Mouse (Mus musculus) CD4-positive helper T cell, adult 2 months (primary cell): ENCODE results near the gene Trmt1.

Experiments
- DNase-seq: peaks from one replicate; pipeline ENCODE4 v3.0.0-alpha.2; 2012; ENCODE audit warnings: low read depth, missing footprints, low spot score

Trmt1 gene

DNA sequence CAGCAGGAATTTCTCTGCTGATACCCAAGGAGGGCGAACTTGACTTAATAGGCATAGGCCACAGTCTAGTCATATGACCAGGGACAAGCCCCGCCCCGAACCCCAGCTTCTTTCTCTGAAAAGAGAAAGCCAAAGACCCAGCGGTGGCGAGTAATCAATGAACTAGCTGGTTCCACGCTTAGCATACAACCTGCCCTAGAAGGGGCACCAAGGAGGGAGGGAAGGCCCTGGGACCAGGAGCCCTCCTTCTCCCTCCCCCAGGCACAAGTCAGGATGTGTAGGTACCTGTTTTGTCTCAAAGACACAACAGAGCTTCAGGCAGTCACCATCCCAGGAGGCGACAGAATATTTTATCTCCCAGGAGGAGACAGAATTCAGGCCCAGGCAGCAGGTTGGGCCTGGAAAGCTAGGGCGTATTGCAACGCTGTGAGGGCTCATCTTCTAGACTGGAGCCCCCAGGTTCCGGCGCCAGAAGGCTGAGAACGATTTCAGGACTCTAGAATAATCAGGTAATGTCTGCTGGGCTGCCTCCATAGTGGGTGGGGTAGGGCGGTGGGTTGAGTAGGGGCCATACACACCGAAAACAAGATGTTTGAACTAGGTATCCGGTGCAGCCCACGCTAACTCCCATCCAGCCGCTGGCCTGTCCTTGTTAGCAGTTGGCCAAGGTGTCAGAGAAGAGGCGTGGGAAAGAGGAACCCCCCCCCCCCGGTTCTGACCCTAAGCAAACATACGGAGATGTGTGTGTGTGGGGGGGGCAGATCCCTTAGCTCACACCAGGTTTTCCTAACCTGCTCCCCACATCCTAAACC is at the start of gene Trmt1:
Gene Trmt1, plus strand, starts transcription at position 117 of the 812 bp plus-strand sequence.
- peak; percentile 55 for DNase-seq

DNA sequence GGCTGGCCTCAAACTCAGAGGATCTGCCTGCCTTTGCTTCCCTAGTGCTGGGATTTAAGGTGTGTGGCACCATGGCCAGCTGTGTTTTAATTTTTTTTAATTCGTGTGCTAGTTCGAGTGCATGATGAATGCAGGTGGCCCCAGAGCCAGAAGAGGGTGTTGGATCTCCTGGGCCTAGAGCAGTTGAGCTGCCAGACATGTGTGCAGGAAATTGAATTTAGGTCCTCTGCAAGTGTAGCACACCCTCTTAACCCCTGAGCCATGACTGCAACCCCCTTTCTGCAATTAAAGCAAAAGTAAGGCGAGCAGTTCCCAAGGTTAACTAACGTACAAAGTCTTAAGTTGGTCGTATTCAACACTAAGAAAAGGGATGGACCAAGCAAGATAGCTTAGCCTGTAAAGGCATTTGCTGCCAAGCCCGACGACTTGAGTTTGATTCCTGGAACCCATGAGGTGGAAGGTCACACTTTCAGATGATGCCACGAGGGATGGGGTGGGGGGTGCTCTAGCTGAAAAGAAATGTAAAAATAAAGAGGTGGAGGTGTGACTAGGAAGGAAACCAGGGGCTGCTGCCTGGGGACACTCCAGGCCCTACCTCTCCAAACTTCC is 48.1 kb upstream of the Trmt1 start:
- peak; percentile 25 for DNase-seq

DNA sequence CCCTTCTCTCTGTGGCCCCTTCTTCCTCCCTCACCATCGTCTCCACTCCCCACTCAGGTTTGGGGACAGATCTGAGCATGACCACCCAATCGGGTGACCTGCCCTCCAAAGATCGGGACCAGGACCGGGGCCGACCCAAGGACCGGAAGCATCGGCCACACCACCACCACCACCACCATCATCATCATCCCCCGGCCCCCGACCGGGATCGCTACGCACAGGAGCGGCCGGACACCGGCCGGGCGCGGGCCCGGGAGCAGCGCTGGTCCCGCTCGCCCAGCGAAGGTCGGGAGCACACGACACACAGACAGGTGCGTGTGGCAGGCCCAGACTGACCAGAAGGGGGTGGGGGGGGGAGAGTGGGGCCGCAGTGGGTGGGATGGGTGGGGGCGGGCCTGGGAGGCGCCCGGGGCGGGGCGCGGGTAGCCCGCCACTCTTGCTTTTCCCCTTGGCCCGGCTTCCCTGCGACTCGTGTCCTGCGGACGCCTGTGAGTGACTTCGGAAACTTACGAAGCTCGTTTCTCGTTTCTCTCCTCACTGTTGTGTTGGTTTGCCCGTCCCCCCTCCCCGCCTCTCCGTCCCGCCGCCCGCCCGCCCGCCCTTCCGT is 47.4 kb upstream of the Trmt1 start:
- DNase-seq, result peak; percentile 38

DNA sequence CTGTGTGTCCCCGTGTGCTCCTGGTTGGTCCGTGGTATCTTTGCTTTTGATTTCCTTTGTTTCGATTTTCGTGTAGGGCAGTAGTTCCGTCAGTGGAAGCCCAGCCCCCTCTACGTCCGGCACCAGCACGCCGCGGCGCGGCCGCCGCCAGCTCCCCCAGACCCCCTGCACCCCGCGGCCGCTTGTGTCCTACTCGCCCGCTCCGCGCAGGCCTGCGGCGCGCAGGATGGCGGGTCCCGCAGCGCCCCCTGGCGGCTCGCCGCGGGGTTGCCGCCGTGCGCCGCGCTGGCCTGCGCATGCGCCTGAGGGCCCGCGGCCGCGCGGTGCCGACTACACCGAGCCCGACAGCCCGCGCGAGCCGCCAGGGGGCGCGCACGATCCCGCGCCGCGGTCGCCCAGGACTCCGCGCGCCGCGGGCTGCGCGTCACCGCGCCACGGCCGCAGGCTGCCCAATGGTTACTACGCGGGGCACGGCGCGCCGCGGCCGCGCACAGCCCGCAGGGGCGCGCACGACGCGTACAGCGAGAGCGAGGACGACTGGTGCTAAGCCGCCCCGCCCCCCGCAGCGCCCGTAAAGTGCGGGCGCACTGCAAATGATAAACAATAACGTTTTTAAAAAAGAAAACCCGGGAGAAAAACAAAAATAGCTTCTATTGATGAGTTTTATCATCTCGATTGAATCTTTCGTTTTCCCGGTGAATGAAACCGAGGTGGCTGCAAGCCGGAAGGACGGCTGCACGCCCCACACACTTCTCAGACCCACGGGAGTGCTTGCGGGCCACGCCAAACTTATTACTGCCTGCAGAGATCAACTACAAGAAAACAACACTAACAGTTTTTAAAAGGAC is 46.7 kb upstream of the Trmt1 start:
- peak; percentile 95 for DNase-seq

DNA sequence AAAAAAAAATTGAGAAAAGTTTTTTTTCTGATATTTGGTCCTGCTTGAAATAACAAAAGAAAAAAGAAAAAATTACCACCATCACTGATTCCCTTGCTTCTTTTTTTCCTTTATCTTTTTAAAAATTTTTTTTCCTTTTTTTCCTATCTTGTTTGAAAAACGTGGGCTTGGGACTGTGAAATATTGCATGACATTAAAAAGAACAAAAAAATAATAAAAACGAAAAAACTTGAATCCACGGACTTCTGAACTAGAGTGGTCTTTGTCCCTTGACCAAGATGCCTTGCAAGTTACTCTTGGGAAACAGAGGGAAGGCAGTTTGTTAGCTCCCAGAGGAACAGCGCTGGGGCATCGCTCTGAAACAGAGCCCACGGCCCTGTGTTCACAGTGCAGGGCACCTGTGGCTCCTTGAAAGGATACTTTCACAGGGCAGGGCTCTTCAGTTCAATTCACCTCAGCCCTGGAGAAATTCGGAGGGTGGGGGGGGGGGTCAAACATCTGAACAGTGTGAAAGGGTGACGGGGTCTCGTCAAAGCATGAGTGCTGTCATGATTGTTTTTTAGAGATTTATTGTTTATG is 46.0 kb upstream of the Trmt1 start:
- no peak for DNase-seq

DNA sequence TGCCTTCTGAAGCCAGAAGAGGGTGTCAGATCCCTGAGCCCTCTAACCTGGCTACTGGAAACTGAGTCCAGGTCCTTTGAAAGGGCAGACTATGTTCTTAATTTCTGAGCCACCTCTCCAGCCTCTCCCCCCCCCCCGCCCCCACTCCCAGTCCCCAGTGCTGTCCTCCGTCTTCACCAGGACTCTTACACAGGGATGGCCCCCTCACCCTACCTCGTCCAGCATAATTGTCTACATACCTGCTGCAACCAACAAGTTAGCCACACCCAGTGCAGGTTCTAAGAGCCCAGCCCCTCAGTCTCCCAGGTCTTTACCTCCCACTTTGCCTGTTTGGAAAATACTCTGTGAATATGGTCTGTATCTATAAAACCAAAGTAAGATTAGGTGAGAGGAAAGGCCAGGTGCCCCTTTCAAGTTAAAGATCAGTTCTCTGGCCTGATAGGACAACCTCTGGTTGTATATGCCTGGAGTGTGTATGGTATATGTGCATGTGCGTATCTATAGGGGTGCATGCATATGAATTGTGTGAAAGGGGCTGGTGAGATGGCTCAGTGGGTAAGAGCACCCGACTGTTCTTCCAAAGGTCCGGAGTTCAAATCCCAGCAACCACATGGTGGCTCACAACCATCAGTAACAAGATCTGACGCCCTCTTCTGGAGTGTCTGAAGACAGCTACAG is 45.4 kb upstream of the Trmt1 start:
- DNase-seq, result peak; percentile 13

DNA sequence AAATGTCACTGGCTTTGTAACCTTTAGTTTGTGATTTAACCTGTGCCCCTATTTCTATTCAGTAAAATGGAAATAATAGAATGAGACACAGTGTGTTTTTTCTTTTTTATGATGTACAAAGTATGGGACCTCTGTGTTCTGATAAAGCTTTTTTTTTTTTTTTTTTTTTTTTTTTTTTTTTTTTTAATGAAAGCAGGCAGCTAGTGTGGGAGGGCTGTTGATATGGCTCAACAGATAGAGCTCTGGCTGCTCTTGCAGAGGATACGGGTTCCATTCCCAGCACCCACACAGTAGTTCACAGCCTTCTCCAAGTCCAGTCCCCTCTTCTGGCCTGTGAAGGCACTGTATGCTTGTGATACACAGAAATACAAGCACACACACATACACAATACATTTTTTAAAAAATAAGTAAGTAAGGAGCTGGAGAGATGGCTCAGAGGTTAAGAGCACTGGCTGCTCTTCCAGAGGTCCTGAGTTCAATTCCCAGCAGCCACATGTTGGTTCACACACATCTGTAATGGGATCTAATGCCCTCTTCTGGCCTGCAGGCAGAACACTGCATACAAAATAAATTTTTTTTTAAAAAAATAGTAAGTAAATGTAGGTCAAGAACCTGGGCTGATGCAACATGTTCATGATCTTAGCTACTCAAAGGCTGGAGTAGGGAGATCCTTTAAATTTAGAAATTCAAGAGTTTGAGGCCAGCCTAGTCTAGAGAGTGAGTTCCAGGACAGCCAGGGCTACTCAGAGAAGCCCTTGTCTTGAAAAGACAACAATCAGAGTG is 44.3 kb upstream of the Trmt1 start:
- peak; percentile 14 for DNase-seq

DNA sequence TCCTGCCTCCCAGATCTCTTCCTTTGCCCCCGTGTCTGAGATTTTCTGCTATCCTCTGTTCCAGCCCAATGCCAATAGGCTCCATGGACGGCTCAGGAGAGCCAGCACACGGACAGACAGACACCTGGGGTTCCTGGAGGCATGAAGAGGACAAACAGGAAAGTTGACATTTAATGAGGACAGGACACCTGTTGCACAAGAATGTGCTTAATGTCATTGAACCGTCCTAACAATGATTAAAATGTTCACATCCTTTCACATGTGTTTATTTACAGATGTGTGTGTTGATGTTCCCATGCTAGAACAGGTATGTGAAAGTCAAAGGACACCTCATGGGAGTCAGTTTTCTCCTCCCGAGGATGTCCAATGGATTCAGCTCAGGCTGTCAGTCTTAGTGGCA is 43.1 kb upstream of the Trmt1 start:
- peak; percentile 0 for DNase-seq

DNA sequence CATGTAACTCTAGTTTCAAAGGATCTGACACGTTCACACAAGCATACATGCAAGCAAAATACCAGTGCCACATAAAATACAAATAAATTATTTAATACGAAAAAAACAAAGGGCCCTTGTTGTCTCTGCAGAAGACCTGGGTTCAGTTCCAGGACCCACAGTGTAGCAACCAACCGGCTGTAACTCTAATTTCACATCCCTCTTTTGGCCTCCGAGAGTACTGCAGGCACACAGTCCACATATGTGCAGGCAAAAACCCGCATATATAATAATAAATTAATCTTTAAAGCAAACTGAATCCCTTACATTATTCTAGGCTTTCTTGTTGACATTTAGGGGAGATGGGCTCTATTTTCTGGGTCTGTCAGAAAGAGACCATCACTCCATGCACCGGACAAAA is 39.3 kb upstream of the Trmt1 start:
- DNase-seq, result no peak

DNA sequence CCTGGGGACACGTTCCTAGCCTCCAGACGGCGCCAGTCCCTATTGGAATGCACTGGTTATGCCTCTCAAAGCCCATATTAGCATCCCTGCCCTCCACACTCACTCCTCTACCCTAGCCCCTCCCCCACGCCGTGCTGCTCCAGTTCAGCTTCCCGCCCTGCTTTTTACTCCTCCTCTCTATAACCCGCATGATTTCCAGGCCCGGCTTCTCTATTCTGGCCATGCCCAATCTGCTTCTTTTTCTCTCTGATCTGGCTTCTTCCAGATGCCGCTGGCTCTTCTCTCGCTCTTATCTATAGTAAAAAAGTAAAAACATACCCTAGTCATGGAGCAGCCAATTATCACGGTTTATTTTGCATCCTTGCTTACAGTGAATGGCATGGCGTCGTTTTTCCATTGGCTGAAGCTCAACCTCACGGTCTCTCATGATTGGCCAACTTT is 38.6 kb upstream of the Trmt1 start:
- no peak for DNase-seq

DNA sequence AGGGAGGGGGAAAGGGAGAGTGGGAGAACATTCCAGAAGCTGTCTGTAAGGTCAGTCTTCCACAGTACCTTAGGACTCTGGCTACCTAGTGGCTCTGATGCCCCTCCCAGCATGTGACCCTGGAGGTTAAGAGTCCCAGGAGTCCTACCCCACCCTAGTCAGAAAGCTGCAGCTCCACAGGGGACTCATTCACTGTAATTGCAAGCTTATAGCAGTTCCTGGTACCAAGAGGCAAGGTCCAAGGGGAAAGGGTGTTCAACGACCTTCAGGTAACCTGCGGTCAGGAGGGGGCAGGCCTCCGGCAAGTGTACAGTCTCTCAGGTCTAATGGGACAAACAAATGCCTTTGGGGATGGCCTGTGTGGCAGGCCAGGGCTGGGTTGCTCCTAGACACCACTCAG is 35.9 kb upstream of the Trmt1 start:
- DNase-seq, result no peak

DNA sequence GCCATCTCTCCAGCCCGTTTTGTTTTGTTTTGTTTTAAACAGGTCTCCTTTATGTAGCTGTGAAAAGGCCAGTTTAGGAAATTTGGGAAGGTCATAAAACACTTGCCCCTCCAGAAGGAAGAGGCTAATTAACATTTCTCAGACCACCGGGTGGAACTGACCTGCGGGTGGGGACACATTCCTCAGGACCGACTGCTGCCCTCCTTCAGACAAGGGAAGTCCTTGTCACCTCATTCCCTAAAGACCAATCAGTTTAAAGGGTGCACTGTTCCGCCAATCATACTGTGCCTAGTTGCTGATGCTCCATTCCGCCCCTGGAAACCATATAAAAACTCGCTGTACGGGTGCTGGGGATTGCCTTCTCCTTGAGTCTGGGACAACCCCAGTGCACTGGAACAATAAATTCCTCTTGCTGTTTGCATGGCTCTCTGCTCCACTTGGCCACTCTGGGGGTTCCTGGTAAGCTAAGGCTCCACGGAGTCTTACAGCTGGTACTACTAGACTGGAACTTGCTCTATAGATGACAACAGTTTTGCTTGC is 32.9 kb upstream of the Trmt1 start:
- DNase-seq, result no peak

DNA sequence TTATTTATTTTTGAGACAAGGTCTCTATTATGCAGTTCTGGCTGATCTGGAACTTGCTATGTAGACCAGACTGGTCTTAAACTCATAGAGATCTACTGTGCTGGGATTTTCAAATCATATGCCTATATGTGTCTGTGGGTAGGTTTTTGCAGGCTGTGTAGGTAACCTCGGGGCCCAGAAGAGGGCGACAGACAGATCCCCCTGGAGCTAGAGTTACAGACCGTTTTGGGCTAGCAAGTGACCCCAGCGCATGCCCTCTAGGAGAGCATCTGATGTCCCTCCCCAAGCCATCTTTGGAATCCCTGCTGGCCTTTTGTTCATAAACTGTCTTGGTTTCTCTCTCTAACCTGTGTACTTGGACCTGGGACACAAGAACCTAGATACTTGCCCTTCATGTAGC is 31.5 kb upstream of the Trmt1 start:
- no peak for DNase-seq

DNA sequence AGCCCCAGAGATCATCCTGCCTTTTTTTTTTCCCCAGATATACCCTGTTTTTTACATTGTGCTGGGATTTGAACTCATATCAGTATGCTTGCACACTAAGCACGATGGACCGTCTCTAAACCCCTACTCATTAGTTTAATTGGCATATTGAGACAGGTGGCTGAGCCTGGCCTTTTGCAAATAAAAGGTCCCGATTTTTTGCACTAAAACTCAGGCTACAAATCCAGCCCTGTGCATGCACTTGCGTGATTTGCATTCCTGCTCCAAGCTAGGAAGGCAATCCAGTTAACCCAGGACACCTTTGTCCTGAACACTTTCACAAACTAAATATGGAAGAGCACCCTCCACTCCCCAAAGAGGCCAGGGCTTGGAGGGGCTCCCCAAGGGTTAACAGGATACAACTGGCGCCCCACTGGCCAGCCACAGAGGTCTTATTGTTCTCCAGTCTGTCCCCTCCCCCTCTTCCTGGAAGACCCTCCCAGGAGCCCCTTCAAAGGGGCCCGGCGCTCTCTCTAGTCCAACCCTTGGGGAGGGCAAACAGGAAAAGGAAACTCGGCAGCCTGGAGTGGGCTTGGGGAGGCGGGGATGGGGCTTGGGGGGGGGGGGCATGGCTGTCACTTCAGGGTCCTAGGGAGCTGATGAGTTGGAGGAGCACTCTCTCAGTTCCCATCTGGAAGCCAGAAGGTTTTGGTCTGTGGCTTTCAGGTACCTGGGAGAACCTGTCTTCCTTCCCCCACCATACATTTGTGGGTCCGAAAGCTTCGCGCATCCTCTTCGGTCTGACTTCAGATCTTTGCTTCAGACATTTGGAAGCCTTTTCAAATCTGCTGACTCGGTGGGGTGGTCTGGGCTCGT is 30.5 kb upstream of the Trmt1 start:
- DNase-seq, result no peak

DNA sequence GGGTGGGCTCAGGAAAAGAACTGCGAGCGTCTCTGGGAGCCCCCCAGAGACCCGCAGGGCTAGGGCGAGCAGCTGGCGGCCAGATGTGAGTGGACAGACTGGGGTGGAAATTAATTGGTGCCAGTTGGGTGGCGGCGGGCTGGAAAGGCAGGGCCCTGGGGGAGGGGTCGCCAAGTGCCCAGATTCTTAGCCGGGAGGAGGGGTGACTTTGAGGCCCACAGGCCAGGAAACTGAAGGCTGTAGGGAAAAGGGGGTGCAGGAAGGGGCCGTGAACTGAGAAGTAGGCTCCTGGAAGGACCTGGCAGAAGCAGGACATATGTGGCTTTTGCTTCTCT is 29.9 kb upstream of the Trmt1 start:
- DNase-seq, result peak; percentile 27

DNA sequence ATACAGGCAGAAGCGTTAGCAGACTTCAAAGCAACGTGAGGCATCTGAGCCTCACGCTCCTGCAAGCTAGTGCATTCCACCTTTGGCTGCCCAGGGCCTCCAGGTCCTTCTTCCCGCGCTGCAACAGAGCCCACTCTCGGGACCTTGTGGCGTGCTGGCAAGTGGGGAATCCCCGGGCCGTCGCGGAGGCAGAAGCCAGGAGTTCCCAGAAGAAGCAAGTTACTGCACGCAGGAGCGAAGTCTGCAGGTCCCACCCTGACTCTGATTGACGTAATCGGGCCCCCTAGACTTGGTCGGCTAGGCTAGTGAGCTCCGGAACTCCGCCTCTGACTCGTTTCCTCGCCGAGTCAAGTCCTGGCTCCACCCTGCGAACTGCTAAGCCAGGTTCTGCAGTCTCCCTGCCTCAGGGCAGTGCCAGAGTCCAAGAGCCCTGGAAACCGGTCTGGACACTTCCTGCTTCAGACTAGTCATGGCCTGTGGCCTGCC is 29.4 kb upstream of the Trmt1 start:
- DNase-seq, result peak; percentile 83

DNA sequence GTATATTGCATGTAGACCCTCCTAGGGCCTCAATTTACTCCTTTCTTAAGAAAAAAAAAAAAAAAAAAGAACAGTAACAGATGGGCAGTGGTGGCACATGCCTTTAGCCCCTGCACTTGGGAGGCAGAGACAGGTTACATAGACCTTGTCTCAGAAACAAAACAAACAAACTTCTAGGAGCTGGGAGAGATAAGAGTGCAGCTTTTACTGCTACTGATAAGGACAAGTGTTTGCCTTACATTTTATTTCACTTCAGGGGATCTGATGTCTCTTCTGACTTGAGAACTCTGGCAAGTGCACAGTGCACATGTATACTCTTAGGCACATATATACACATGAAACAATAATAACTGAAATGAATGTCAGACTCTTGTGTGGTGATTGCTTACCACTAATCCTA is 28.9 kb upstream of the Trmt1 start:
- no peak for DNase-seq

DNA sequence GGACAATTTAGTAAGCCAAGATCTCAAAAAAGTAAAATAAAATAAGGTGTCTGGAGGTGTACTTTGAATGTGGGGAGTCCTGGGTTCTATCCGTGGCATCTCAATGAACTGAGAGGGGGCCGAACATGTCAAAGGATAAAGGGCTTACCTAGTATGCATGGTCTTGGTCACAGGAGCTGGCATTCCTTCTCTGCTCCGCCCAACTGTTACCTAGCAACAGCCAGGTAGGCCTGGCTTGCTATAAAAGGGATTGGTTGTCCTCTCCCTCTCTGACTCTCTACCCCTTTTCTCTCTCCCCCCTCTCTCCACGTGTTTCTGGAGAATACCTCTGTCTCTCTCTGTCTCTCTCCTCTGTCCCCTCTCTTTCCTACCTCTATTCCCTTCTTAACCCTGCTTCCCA is 28.4 kb upstream of the Trmt1 start:
- DNase-seq, result no peak

DNA sequence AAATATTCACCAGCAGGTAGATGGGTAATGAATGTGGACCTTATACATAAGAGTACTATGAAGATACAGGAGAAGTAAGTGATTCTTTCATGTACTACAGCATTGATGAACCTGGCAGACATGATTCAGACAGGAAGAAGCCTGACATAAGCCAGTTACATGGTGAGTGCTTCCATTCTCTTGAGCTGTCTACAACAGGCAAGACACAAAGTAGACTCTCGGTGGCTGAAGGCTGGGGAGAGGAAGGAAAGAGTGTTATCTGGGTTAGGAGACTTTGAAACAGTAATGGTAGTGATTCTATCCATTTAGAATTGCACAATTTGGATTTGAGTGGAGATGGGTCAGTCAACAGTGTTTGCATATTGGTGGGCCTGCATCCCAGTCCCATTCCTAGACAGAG is 27.2 kb upstream of the Trmt1 start:
- DNase-seq, result peak; percentile 36
